Mouse (Mus musculus): ENCODE data around the gene Tspan2. TPM values are rescaled to one million over a fixed set of nuclear protein-coding genes. Genes with fewer than 3 reads are reported as not detected.

Tspan2 gene
- total RNA-seq (2015; ENCODE audit: low replicate concordance) = 1.8 and 5.9 TPM in 2 replicates
- total RNA-seq (2017; ENCODE audit: low replicate concordance) = 2.3 and 3.5 TPM in 2 replicates

DNA sequence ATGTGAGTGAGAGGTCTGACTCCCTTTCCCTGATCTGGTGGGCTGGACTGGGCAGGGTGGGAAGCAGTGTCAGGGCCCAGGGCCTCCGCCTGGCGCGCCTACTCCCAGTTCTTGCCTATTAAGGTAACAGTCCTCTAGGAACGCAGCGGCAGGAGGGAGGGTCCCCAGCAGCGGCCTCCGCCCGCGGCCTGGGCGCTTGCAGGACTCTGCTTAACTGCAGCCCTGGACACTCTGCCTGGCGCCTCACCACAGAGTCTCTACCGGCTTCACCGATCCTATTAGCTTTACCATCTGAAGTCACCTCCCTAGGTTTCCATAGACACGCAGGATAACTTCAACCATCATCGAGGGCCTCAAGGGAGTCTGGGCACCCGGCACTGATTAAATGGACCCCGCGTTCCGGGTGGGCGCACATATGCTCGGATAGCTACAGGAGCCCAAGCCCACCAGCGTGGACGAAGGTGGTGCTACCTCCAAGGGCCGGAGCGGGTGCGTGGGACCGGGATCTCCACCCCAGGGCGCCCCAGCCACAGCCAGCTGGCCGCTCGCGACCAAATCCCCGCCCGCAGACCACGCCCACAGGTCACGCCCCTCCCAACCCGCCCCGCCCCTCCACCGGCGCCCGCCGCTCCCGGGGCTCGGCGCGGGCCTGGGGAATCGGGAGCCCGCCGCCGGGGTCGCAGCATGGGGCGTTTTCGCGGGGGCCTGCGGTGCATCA is at the start of gene Tspan2:
TSS of gene Tspan2 (plus strand) at position 217 of the 718 bp plus-strand sequence.
- ATAC-seq (replicated peaks; ENCODE audit: low FRiP score, poor library complexity, severe bottlenecking) = peak; percentile 42

DNA sequence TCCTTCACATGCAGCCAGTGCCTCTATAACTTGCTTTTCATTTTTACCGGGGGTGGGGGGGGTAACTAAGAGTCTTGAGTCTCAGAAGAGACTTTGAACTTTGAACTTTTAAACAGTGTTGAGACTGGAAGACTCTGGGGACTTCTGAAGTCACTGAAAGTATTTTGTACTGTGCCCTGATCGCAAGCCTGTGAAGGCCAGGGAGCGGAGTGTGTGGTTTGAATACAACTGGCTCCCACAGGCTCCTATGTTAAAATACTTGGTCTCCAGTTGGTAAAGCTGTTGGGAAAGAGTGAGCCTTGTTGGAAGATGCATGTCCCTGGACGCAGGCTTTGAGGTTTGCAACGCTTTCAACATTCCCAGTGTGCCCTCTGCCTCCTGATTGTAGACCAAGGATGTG is 47.5 kb upstream of the Tspan2 start:
- ATAC-seq (replicated peaks; ENCODE audit: low FRiP score, poor library complexity, severe bottlenecking) = no peak

DNA sequence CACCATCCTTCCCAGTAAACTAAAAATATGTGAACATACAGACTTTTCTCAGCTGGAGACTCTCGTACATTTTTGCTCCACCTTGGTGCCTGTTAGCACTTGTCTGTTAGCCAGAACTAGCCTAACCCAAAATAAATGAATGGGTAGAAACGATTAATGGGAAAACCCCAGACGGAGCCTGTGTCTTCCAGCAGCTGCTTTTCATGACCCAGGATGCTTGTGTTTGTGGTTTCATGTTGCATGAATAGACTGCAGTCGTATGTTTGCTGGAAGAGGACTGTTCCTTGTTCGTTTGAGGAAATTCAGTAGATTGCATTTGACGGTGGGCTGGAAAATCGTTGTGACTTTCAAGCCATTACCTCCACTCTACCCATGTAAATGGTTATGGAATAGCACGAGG is 46.5 kb upstream of the Tspan2 start:
- no peak for ATAC-seq (replicated peaks; ENCODE audit: low FRiP score, poor library complexity, severe bottlenecking)

DNA sequence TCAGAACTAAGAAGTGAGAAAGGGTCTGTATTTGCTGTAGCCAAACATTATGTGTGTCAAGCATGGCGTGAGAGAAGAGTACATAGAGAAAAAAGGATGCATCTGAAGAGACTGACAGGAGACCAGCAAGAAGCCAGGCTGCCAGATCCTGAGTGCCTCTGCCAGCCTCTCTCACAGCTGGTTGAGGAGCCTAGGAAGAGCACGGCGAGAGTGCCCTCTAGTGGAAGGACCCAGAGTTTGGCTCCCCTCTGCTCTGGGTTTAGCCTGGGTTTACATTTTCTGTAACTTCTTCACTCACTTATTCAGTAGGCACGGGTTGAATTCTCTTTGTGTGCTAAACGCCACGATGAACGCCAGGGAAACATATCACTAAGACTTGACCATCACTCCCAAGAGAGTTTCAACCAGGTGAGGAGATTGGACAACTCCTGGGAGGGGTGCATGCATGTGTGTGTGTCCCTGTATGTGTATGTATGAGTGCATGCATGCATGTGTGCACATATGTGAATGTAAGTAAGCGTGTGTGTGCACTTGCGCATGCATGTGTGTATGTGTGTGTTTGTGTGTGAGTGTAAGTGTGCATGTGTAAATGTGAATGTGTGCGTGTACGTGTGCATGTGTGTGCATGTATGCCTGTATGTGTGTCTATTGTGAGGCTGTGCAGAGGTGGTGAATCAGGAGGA is 42.4 kb upstream of the Tspan2 start:
- no peak for ATAC-seq (replicated peaks; ENCODE audit: low FRiP score, poor library complexity, severe bottlenecking)

DNA sequence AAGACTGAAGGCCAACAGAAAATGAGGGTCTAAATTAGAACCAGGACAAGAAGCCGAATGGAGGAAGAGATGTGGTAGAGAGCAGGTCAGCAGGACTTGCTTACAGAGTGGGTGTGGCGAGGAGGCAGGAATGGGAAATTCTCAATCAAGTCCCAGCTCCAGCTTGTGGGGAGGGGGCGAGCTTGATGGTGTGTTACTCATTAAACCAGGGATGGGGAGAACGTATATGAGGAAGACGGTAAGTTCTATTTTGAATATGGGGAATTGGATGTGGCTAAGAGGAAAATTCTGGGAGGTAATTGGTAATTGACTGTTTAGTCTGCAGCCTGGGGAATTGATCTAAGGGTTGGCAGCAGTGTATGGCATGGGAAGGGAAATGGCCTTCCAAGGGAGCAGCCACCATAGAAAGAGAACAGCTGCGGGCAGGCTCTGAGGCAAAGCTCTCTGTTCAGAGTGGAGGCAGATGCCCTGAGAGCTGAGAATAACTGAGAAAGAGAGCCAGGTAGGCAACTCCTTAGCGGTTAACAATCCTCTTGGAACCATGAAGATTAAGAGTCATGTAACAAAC is 41.5 kb upstream of the Tspan2 start:
- no peak for ATAC-seq (replicated peaks; ENCODE audit: low FRiP score, poor library complexity, severe bottlenecking)

DNA sequence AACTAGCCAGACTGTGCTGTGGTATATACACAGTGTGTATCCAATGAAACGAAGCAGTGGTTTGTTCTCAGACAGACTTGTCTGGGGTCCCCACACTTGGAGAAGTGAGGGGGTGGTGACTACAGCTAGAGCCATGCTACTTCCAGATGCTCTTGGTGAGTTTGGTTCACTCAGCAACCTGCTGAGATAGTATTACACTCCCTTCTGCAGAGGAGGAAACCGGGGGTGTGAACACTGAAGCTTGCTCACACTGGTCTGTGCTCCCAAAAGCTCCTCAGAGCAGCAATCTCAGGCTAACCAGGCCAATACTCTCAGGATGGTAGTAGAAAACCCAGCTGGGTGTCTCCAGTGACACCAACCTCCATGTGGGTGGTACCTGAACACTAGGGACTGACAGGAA is 36.2 kb upstream of the Tspan2 start:
- no peak for ATAC-seq (replicated peaks; ENCODE audit: low FRiP score, poor library complexity, severe bottlenecking)

DNA sequence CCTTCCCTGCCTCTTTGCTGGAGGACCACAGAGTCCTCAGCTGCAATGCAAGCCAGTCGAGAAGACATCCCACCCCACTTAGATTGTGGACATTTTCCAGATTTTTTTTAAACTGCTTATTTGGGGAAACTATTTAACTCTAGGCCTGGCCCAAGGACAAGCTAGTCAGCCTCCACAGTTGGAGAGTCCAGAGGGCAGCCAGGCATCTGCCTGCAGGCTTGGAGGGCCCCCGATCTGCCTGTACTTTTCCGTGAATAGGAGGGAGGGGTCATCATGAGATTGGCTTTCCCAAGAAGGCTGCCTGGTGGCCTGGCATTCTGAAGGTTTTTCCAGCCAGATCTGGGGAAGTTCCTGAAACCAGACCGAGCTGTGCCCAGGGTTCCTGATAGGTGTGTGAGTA is 33.0 kb upstream of the Tspan2 start:
- ATAC-seq (replicated peaks; ENCODE audit: low FRiP score, poor library complexity, severe bottlenecking) = no peak

DNA sequence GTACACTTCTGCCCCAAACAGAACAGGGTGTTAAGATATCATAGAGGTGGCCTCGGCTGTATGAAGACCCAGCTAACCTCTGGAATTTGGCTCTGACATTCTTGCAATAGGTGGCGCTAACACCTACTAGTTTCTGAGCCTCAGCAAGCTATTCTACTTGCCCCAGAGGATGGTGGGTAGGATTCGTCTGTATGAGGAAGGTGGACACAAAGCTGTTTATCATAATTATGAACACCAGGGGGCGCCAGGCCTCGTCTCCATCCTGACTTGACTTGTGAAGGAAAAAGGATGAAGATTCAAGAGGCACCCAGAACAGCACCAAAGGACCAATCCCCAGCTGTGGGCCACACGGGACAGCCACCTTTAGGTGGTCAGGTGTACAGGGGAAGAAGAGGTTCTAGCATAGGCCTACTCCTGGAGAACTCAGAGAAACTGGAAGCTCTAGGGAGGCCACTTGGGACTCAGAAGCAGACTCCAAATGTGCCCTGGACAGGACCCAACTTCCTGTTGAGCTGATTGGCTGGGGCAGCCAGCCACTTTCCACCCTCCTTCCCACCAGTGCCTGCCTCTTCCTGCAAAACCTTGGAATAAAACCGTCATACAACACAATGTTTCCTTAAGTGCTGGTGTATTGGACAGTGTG is 32.3 kb upstream of the Tspan2 start:
- ATAC-seq (replicated peaks; ENCODE audit: low FRiP score, poor library complexity, severe bottlenecking) = 0 out of 2 replicates have a peak, but pooled peaks have one; percentile 19

DNA sequence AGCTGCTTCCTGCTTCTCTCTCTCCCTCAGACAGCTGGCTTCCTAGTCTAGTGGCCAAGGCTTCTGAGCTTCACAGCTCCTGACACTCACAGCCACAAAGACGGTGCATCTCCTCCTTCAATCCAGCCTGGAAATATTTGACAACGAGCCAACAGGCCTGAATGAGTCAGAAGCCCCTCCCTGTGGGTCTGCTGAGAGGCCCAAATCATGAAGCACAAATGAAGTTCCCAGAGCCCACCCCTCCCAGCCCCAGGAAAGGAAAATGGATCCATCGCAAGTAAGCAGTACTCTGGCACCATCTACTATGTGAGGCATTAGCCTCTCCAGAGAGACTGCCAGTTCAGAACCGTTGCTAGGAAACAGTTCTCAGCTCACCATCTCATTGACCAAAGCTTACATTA is 30.3 kb upstream of the Tspan2 start:
- no peak for ATAC-seq (replicated peaks; ENCODE audit: low FRiP score, poor library complexity, severe bottlenecking)

DNA sequence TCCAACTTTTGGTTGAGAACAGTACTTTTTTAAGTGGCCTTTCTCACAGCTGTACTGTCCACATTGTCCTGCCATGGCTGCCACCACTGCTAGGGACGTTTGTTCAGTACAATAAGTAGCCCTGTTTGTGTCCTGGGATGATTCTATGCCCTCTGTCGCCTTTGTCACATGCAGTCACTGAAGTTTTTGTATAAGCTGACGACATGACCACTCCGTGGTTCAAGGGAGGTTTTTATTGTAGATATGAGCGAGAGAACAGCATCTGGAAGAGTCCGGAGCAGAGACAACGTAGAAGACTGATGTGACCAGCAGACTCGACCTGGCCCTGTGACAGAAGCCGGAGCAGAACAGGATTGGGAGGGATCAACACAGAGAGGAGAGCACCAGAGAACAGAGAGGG is 25.7 kb upstream of the Tspan2 start:
- no peak for ATAC-seq (replicated peaks; ENCODE audit: low FRiP score, poor library complexity, severe bottlenecking)

DNA sequence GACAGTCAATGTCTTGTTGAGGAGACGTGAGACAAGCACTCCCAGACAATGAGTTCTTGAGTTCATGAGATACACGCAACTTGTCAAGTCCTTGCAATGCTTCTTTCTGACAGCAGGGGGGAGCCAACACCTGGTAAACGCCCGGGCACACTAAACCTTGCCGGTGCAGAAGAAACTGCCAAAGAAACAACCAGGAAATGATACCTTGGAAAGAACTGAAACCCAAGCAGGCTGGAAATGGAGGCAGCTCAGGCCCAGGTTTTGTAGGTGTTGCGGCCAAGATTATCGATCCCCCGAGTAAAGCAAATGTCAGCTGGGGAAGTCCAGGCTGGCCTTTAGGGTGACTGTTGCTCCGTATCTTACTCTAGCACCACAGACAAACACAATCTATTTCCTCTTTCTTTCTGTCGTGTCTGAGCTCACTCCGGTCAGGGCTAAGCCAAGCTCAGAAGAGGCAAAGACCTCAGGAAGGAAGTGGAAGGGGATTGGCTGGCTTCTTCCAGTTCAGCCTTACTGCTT is 19.2 kb upstream of the Tspan2 start:
- peak; percentile 68 for ATAC-seq (replicated peaks; ENCODE audit: low FRiP score, poor library complexity, severe bottlenecking)

DNA sequence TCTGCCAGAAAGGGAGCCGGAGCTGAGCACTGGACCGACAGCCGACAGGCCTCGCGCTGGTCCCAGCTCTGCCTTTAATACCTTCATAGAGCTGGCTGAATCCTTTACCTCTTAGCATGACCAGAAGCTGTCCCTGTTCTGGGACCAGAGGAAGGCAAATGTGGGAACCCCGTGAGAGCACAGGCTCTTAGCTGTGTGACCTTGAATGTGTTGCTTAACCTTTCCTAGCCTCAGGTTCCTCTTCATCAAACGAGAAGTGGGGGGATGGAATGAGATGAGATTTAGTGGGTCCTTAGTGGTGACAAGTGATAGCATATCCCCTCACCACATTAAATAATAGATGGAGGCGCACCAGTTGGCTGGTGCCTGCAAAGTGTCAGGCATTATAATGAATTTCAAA is 18.5 kb upstream of the Tspan2 start:
- ATAC-seq (replicated peaks; ENCODE audit: low FRiP score, poor library complexity, severe bottlenecking) = no peak

DNA sequence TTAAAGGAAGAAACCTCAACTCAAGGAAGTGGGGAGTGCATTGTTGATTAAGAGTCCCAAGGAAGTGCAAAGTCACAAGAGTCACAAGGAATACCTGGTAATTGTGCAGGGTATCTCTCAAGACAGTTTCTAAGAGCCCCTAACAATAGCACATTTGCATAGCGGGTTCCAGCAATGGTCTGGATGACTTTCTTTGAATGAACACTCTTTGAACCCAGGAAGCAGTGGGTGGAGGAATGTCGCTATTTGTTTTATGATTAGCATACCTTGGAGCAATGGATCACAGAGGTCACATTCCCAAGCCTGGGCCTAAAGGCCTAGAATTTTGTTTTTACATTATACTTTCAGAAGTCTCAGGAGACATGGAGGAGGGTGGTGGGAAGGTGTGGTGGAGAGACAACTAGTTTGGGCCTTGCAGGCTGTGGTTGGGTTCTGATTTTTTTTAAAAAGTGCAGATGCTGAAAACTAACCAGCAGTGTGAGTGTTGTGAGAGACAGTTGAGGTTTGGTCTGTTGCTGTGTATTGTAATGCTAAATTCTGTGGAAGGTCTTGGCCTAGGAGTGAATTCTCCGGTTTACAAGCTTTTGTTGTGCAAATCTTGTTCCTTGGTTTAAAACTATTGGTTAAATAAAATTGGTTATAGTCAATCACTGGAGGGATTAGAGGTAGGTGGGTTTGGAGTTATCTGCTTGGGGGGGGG is 16.6 kb upstream of the Tspan2 start:
- ATAC-seq (replicated peaks; ENCODE audit: low FRiP score, poor library complexity, severe bottlenecking) = no peak

DNA sequence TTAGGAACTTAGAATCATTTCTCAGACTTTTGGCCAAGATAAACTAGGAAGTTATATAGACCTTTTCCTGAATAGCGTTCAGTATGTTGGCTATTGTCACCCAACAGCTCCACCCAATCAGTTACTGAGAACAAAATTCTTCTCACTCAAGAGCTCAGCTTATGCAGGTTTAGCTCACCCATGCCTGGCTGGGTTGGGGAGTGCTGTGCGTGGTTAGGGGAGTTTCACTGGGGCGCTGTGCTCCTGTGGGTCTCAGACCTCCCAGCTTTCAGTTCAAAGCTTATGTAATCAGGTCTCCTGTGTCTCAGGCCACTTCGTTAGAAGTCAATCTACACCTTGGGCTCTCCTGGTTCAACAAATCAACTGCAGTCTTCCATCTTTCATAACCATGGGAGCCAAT is 11.2 kb upstream of the Tspan2 start:
- ATAC-seq (replicated peaks; ENCODE audit: low FRiP score, poor library complexity, severe bottlenecking) = no peak

DNA sequence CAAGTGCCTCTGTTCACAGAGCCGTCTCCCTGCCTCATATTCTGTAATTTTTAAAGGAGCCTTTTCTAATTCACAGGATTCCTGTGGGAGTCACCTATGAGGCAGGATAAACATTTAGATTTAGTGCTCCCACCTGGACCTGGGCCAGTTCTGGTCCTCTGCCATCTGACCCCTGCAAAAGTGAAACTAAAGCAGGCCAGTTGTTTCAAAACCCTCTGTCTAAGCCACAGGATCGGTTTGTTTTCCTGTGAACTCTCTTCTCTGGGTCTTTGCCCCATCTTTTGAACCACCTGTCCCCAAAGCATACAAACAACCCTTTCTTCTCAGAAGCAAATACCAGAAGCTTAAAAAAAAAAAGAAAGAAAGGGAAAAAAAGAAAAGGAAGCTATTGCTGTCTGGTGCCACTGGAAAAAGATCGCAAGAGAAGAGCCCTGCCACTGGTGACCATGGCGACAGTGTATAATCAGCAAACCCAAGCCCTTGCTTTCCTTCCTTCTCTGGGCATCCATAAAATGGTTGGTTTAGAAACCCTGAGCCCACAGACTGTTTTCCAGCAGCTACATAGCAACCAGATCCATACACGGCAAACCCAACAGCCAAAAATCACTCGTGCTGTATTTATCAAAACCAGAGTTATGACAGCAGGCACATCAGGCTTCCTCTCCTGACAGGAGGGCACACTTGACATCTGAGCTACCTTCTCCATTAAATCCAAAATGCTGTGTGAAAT is 10.3 kb upstream of the Tspan2 start:
- ATAC-seq (replicated peaks; ENCODE audit: low FRiP score, poor library complexity, severe bottlenecking) = no peak

DNA sequence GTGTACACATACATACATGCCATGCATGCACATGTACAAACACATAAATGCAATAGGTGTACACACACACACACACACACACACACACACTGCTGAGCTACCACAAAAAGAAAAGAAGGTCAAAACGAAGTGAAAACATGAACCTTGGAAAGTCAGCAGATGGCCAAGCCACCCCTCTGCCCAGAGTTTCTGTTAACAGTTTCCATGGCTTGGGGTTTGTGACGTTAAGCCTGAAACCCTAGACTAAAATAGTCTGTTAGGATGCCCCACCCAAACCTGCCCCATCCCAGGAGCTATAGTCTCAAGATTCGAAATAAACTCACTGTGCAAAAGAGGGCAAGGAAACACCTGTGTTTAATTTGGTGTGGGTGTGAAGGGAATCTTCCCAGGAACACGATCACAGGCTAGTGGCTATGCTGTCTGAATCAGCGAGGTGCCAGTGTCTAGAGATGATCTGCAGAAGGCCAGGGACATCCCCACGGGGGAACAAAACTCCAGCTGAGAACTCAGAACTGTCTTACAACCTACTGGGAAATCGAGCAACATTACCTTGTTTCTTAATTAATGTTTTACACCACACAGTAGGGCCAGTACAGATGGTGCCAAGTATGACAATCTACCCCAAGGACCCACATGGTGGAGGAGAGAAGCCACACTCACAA is 9.4 kb upstream of the Tspan2 start:
- ATAC-seq (replicated peaks; ENCODE audit: low FRiP score, poor library complexity, severe bottlenecking) = no peak

DNA sequence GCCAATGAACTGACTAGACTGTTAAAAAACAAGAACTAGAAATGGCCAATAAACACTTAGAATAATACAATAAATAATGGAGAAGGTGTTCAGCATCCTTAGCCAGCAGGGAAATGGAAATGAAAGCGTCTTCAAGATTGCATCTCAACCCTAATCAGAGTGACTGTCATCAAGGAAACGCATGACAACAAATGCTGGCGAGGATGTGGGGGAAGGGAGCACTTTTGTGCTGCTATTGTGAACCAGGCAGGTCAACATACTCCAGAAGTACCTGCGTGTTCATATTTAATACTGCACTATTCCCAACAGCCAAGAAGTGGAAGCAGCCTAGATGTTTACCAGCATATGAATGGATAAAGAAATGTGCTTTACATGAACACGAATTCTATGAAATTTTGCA is 4.9 kb upstream of the Tspan2 start:
- ATAC-seq (replicated peaks; ENCODE audit: low FRiP score, poor library complexity, severe bottlenecking) = no peak

DNA sequence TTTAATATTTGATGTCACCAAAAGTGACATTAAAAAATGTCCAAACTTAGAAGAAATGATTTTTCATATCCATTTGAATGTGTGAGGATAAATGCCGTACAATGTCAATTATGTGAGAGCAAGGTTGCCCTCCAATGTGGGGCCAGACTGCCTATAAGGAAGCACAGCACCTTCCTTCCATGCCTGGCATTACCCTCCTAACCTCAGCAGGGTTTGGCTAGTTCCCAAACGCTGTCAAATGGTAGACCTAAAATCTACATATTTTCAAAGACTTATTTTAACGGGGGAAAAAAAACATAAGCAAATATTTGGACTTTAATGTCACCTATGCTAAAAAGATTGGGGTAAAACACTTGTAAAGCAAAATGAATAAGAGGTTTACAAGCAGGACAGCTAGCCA is 3.2 kb upstream of the Tspan2 start:
- no peak for ATAC-seq (replicated peaks; ENCODE audit: low FRiP score, poor library complexity, severe bottlenecking)

DNA sequence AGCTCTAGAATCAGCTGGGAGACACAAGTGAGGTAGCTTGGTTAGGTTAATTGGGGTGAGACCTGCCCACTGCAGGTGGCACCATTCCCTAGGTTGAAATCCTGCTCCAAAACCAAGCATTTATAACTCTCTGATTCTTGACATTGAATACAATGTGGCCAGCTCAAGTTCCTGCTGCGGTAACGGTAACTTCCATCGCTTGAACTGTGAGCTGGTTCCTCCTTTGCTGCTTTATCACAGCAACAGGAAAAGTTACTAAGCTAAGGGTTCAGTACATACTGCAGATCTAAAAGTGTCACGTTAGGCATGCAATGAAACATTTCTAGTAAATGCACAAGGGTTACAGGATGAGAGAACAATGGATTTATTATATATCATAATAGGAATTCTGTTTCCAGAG is 1.7 kb upstream of the Tspan2 start:
- ATAC-seq (replicated peaks; ENCODE audit: low FRiP score, poor library complexity, severe bottlenecking) = no peak
